Mouse (Mus musculus) midbrain, embryonic 14.5 days (tissue): ENCODE data around the gene Prss53. TPM values are rescaled to one million over a fixed set of nuclear protein-coding genes. Genes with fewer than 3 reads are reported as not detected.

ENCODE experiments used
- polyA plus RNA-seq: library from polyadenylated mRNA; unstranded; fragments of >200 nt; fragmentation: Nextera tagmentation; extraction: Ambion mirVana; gene quantifications from 2 replicates; pipeline ENCODE4 v1.2.1, GENCODE M21; 2014

Gene Prss53
- polyA plus RNA-seq, 1 experiment from 2014 or later, result 1.1 TPM

Other genes with a start within 250 kb of the Prss53 start
- gene Bcl7c, start 182.0 kb downstream of the Prss53 start, polyA plus RNA-seq, result 47.2 and 54.0 TPM in 2 replicates
- 3.5 and 4.3 TPM in 2 replicates for gene Ctf1, start 178.2 kb downstream of the Prss53 start, polyA plus RNA-seq
- gene Ctf2, start 158.8 kb downstream of the Prss53 start, polyA plus RNA-seq, result 0.12 and 0.16 TPM in 2 replicates
- gene Fbxl19, start 146.4 kb downstream of the Prss53 start, polyA plus RNA-seq, result 7.4 and 15.2 TPM in 2 replicates
- 2.9 and 3.4 TPM in 2 replicates for gene Orai3, start 121.2 kb downstream of the Prss53 start, polyA plus RNA-seq
- gene Setd1a, start 114.3 kb downstream of the Prss53 start, polyA plus RNA-seq, result 24.0 and 27.3 TPM in 2 replicates
- not detected in 2 replicates for gene Gm49388, start 105.4 kb downstream of the Prss53 start, polyA plus RNA-seq
- gene Hsd3b7, start 90.4 kb downstream of the Prss53 start, polyA plus RNA-seq, result 6.0 and 7.1 TPM in 2 replicates
- 8.7 and 11.8 TPM in 2 replicates for gene Stx4a, start 66.7 kb downstream of the Prss53 start, polyA plus RNA-seq
- gene Stx1b, start 66.4 kb downstream of the Prss53 start, polyA plus RNA-seq, result 30.8 and 46.9 TPM in 2 replicates
- gene Zfp646, start 14.7 kb downstream of the Prss53 start, polyA plus RNA-seq, result 13.2 and 15.5 TPM in 2 replicates
- gene Zfp668, start 14.1 kb downstream of the Prss53 start, polyA plus RNA-seq, result 32.0 and 42.3 TPM in 2 replicates
- gene Gm21974, start 4.5 kb upstream of the Prss53 start, polyA plus RNA-seq, result not detected in 2 replicates
- 53.2 and 64.0 TPM in 2 replicates for gene Vkorc1, start 4.6 kb upstream of the Prss53 start, polyA plus RNA-seq
- 66.1 and 77.3 TPM in 2 replicates for gene Bckdk, start 13.1 kb upstream of the Prss53 start, polyA plus RNA-seq
- gene Kat8, start 21.5 kb upstream of the Prss53 start, polyA plus RNA-seq, result 44.1 and 51.2 TPM in 2 replicates
- 0.28 TPM in 1 of 2 replicates, not detected in the other for gene Prss8, start 39.1 kb upstream of the Prss53 start, polyA plus RNA-seq
- 10.4 and 12.0 TPM in 2 replicates for gene Prss36, start 55.8 kb upstream of the Prss53 start, polyA plus RNA-seq
- 47.9 and 66.9 TPM in 2 replicates for gene Fus, start 76.5 kb upstream of the Prss53 start, polyA plus RNA-seq
- gene Pycard, start 102.9 kb upstream of the Prss53 start, polyA plus RNA-seq, result 4.4 and 7.5 TPM in 2 replicates
- gene Trim72, start 113.0 kb upstream of the Prss53 start, polyA plus RNA-seq, result not detected in 2 replicates
- gene Itgam, start 171.7 kb upstream of the Prss53 start, polyA plus RNA-seq, result 0.19 and 0.68 TPM in 2 replicates
- gene Gm49368, start 171.7 kb upstream of the Prss53 start, polyA plus RNA-seq, result not detected in 2 replicates
- 0.32 TPM in 1 of 2 replicates, not detected in the other for gene Itgax, start 238.6 kb upstream of the Prss53 start, polyA plus RNA-seq